Mouse (Mus musculus): ENCODE results near the gene Taf4.

DNA sequence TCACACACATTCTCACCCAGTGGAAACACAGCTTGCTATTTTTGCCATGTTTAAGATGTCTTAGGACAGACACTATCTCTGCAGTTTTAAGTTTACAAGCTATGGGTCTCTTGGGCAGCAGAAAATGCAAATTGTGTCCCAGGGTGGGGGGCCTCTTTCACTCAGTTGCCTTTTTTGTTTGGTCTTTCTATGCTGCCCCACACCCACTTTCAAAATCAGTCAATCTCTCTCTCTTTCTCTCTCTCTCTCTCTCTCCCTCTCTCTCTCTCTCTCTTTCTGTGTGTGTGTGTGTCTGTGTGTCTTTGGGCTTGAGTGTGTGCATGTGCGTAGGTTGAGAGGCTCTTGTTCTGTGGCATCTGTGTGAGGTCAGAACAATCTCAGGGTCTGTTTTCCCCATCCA is 9.2 kb upstream of the Taf4 start:
- TF ChIP-seq CTCF (IDR thresholded peaks at IDR 0.05; ENCODE audit: control insufficient read depth, insufficient read depth, insufficient read length) (no peak), MYOD1 (IDR thresholded peaks at IDR 0.05; ENCODE audit: control insufficient read depth, insufficient read length, low read depth) (no peak), USF1 (IDR thresholded peaks at IDR 0.05; ENCODE audit: low read depth) (no peak)
